ENCODE assay signal across 7 mouse cellular contexts in the genomic region with DNA sequence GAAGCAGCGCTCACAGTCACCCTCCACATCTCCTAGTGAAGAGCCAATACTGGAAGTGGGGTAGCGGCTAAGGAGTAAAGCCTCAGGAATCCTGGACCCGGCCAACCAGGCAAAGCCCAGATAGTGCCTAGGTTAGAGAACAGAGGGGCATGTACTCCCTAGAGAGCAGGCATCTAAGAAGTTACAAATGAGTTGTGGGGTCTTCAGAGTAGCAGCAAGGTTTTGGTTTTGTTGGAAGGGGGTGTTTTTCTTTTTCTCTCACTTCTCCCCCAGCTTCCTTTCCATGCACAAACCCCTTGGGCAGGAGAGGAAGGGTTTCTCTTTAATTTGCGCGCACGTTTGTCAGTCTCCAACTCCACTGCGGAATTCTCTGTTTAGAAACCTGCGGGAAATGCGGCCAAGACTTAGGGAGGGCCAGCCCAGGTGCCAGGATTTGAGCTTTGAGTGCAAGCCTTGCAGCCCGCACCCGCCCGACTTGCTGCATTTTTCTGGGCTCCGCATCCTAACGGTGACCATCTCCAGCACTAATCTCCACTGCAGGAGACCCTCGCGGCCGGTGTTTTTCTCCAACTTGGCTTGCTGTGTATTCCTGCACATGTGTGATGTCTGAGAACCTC. TPM values are rescaled to one million over a fixed set of nuclear protein-coding genes. Genes with fewer than 3 reads are reported as not detected.
A peak's percentile ranks its signal among the peaks of the same experiment; 100 is the strongest.
DNase-seq lines count a peak whose midpoint lies in the region; ATAC-seq and TF ChIP-seq lines count a peak whose summit lies in the region.

No protein-coding gene starts in this region.

- H3K36me3 ChIP-seq in lung, postnatal 0 days (ENCODE audit: insufficient read depth, low read length): no peaks in the 10 kb centered on the region
- H3K36me3 ChIP-seq in limb, embryonic 10.5 days: no peaks in the 10 kb centered on the region
- no peaks in the 10 kb centered on the region for H3K36me3 ChIP-seq in stomach, embryonic 16.5 days (ENCODE audit: control insufficient read depth, insufficient read depth, low read length)

- H3K27me3 ChIP-seq in lung, postnatal 0 days (replicated peaks; ENCODE audit: insufficient read depth, low read length): peaks cover 35% of the 10 kb centered on the region
- peaks cover 64% of the 10 kb centered on the region for H3K27me3 ChIP-seq in limb, embryonic 10.5 days (ENCODE audit: low read depth, poor library complexity, severe bottlenecking)
- peaks cover 53% of the 10 kb centered on the region for H3K27me3 ChIP-seq in stomach, embryonic 16.5 days (ENCODE audit: control insufficient read depth, insufficient read depth, low read length)

- no peak overlapping the region for H3K9ac ChIP-seq in lung, postnatal 0 days (replicated peaks; ENCODE audit: low read depth)
- H3K9ac ChIP-seq in stomach, embryonic 16.5 days (ENCODE audit: low read length): no peak overlapping the region

- H3K4me2 ChIP-seq in lung, postnatal 0 days (replicated peaks; ENCODE audit: low read depth, low read length): peak overlapping the region; percentile 58
- H3K4me2 ChIP-seq in stomach, embryonic 16.5 days (ENCODE audit: low read depth, low read length): peak overlapping the region; percentile 77

- WGBS in lung, postnatal 0 days: 3% methylated on average over 17 of the region's 17 CpGs
- 1% methylated on average over 17 of the region's 17 CpGs for WGBS in limb, embryonic 10.5 days
- under 1% methylated on average over 17 of the region's 17 CpGs for WGBS in stomach, embryonic 16.5 days

- H3K9me3 ChIP-seq in lung, postnatal 0 days (ENCODE audit: low read length): no peaks in the 10 kb centered on the region
- no peaks in the 10 kb centered on the region for H3K9me3 ChIP-seq in limb, embryonic 10.5 days (replicated peaks)
- no peaks in the 10 kb centered on the region for H3K9me3 ChIP-seq in stomach, embryonic 16.5 days (replicated peaks; ENCODE audit: control insufficient read depth, low read length)

- no peaks in the 10 kb centered on the region for H3K4me1 ChIP-seq in lung, postnatal 0 days (ENCODE audit: insufficient read depth, low read depth, low read length)
- no peaks in the 10 kb centered on the region for H3K4me1 ChIP-seq in embryonic fibroblast, embryonic 13.5 days (ENCODE audit: control insufficient read depth, insufficient read depth, low read length)
- H3K4me1 ChIP-seq in limb, embryonic 10.5 days: peaks cover 26% of the 10 kb centered on the region
- peaks cover 8% of the 10 kb centered on the region for H3K4me1 ChIP-seq in stomach, embryonic 16.5 days (ENCODE audit: control insufficient read depth, insufficient read depth, low read length)

- no peak for DNase-seq in lung, postnatal 0 days (ENCODE audit: low spot score)
- DNase-seq in lung, postnatal 14 days: no peak
- peak; percentile 35 for DNase-seq in limb, embryonic 10.5 days (ENCODE audit: low spot score)
- DNase-seq in thymus, adult 18-20 months: no peak
- DNase-seq in thymus, postnatal 25 days: no peak

- H3K4me3 ChIP-seq in lung, postnatal 0 days (ENCODE audit: low read depth, low read length): peak overlapping the region; percentile 30; the same call in 1 of the 2 replicates
- H3K4me3 ChIP-seq in embryonic fibroblast, embryonic 13.5 days (ENCODE audit: insufficient read depth, low read length): peak overlapping the region; percentile 26
- H3K4me3 ChIP-seq in limb, embryonic 10.5 days: peak overlapping the region; percentile 60
- H3K4me3 ChIP-seq in stomach, embryonic 16.5 days (replicated peaks; ENCODE audit: low read length): peak overlapping the region; percentile 50

- TF ChIP-seq EP300 in lung, postnatal 0 days (IDR thresholded peaks at IDR 0.05): no peak

- TF ChIP-seq POLR2A in embryonic fibroblast, embryonic 13.5 days (IDR thresholded peaks at IDR 0.05; ENCODE audit: low read depth, low read length): no peak

- TF ChIP-seq CTCF in lung, postnatal 0 days (IDR thresholded peaks at IDR 0.05): no peak
- no peak for TF ChIP-seq CTCF in embryonic fibroblast, embryonic 13.5 days (IDR thresholded peaks at IDR 0.05; ENCODE audit: borderline replicate concordance, insufficient read depth, low read length)

- ATAC-seq in lung, postnatal 0 days: no peak
- no peak for ATAC-seq in stomach, embryonic 16.5 days (ENCODE audit: insufficient read depth, low FRiP score)

- H3K27ac ChIP-seq in lung, postnatal 0 days (ENCODE audit: low read length): no peak overlapping the region
- no peak overlapping the region for H3K27ac ChIP-seq in embryonic fibroblast, embryonic 13.5 days (ENCODE audit: insufficient read depth, low read length)
- no peak overlapping the region for H3K27ac ChIP-seq in limb, embryonic 10.5 days
- H3K27ac ChIP-seq in stomach, embryonic 16.5 days (ENCODE audit: low read length): no peak overlapping the region

RNA-seq across cellular contexts. Expression of a gene that starts 1.1 kb away (rescaled TPM):
- polyA plus RNA-seq in lung, postnatal 0 days (2015; fragmentation: Nextera tagmentation; extraction: Ambion mirVana): 0.27 and 0.39 TPM in 2 replicates
- not detected in 2 replicates for polyA plus RNA-seq in embryonic fibroblast, embryonic 13.5 days (2011; ENCODE audit: insufficient read length, low read depth, missing spikeins)
- 0.06 TPM in 1 of 2 replicates, not detected in the other for polyA plus RNA-seq in limb, embryonic 10.5 days (2016; fragmentation: Nextera tagmentation; extraction: Ambion mirVana)
- polyA plus RNA-seq in stomach, embryonic 16.5 days (2015; fragmentation: Nextera tagmentation; extraction: Ambion mirVana): 0.76 and 1.1 TPM in 2 replicates
